Mouse (Mus musculus): Measurements from ENCODE around the gene Srp72.
"Not testable (repeated sequence)": the region's sequence is repeated elsewhere in the genome, so short reads cannot be mapped to it uniquely, and the experiment has no call there.

Srp72 gene

GRCm38 (mm10) chr5:76969250-76969649 is 5.2 kb upstream of the Srp72 start:
- no peak for DNase-seq

GRCm38 (mm10) chr5:76971115-76971514 is 3.4 kb upstream of the Srp72 start:
- DNase-seq, result not testable (repeated sequence)

GRCm38 (mm10) chr5:76973488-76973887 is 995 bp upstream of the Srp72 start:
- DNase-seq, result no peak

GRCm38 (mm10) chr5:76974207-76974553 is 303 bp upstream of the Srp72 start:
- no peak for DNase-seq

- DNase-seq, result no peak
Observed at GRCm38 (mm10) chr5:76975736-76976135, 1.3 kb downstream of the Srp72 start.

- DNase-seq, result no peak
Observed at GRCm38 (mm10) chr5:76984015-76984414, 9.5 kb downstream of the Srp72 start.

GRCm38 (mm10) chr5:76990789-76991188 is 16.3 kb downstream of the Srp72 start:
- DNase-seq, result no peak

GRCm38 (mm10) chr5:76993174-76993814 is 18.8 kb downstream of the Srp72 start:
- DNase-seq, result no peak

GRCm38 (mm10) chr5:76998416-76998815 is 23.9 kb downstream of the Srp72 start:
- DNase-seq, result no peak

- no peak for DNase-seq
Observed at GRCm38 (mm10) chr5:77001192-77001591, 26.7 kb downstream of the Srp72 start.

GRCm38 (mm10) chr5:77004051-77004821 is 29.8 kb downstream of the Srp72 start, which contains the start of gene Arl9:
Arl9 (plus strand) TSS chr5:77004055.
- DNase-seq, result no peak

- no peak for DNase-seq
Observed at GRCm38 (mm10) chr5:77010352-77010751, 35.9 kb downstream of the Srp72 start.

- DNase-seq, result no peak
Observed at GRCm38 (mm10) chr5:77011082-77011481, 36.6 kb downstream of the Srp72 start.

- DNase-seq, result no peak
Observed at GRCm38 (mm10) chr5:77013171-77013570, 38.7 kb downstream of the Srp72 start.

GRCm38 (mm10) chr5:77015544-77016482 is 41.3 kb downstream of the Srp72 start, which contains the start of gene Thegl:
Thegl (plus strand) TSS chr5:77016023.
- peak; percentile 54 to 57 for DNase-seq

- DNase-seq, result no peak
Observed at GRCm38 (mm10) chr5:77028034-77028433, 53.6 kb downstream of the Srp72 start.

- peak; percentile 13 to 24 for DNase-seq
Observed at GRCm38 (mm10) chr5:77029735-77030134, 55.3 kb downstream of the Srp72 start.

GRCm38 (mm10) chr5:77035101-77035500 is 60.6 kb downstream of the Srp72 start:
- DNase-seq, result not testable (repeated sequence)

GRCm38 (mm10) chr5:77038451-77038850 is 64.0 kb downstream of the Srp72 start:
- DNase-seq, result no peak

GRCm38 (mm10) chr5:77039391-77039790 is 64.9 kb downstream of the Srp72 start:
- no peak for DNase-seq

- no peak for DNase-seq
Observed at GRCm38 (mm10) chr5:77044362-77044761, 69.9 kb downstream of the Srp72 start.

Measured in thymus, postnatal 36 days (tissue).